Mouse (Mus musculus): ENCODE measurements around the gene Dscaml1. TPM values are rescaled to one million over a fixed set of nuclear protein-coding genes. Genes with fewer than 3 reads are reported as not detected.

Dscaml1 gene
- polyA plus RNA-seq, 1 experiment from 2014 or later = 0.17 TPM

DNA sequence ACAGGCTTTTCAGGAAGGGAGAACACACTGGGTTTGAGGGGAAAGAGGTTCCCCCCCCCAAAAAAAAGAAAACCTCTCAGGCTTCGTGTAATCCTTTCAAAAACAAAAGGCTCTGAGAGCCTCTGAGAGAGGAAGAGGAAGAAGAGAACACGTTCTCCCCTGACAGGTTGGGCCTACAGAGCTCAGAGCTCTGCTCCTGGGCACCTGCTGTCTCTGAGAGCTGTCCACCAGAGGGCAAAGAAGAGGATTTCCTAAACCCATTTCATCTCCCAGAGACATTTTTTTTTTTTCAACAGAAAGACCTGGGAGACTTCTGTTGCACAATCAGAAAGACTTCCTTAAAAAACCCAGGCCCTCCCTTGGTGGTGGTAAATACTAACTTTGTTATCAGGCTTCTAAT lies 267.8 kb downstream of the Dscaml1 start:
- Histone ChIP-seq H3K9me3 (ENCODE audit: control insufficient read depth, low read length) (no peaks in the 10 kb centered on the region), H3K4me2 (replicated peaks; ENCODE audit: low read depth) (no peak overlapping the region), H3K4me3 (ENCODE audit: low read depth, low read length) (no peak overlapping the region), H3K27ac (replicated peaks) (no peak overlapping the region), H3K27me3 (ENCODE audit: control insufficient read depth, insufficient read depth, low read length) (no peaks in the 10 kb centered on the region), H3K36me3 (ENCODE audit: control insufficient read depth, insufficient read depth, low read length) (no peaks in the 10 kb centered on the region), H3K9ac (ENCODE audit: low read length) (no peak overlapping the region), H3K4me1 (replicated peaks; ENCODE audit: control insufficient read depth, insufficient read depth) (no peaks in the 10 kb centered on the region)
- DNase-seq (ENCODE audit: low spot score) = no peak
- 33% methylated on average over 2 of the region's 2 CpGs for WGBS
- no peak for TF ChIP-seq EP300 (optimal IDR thresholded peaks at IDR 0.05)
- TF ChIP-seq CTCF (IDR thresholded peaks at IDR 0.05; ENCODE audit: low read depth) = no peak
- ATAC-seq (ENCODE audit: low FRiP score, low TSS enrichment) = no peak

DNA sequence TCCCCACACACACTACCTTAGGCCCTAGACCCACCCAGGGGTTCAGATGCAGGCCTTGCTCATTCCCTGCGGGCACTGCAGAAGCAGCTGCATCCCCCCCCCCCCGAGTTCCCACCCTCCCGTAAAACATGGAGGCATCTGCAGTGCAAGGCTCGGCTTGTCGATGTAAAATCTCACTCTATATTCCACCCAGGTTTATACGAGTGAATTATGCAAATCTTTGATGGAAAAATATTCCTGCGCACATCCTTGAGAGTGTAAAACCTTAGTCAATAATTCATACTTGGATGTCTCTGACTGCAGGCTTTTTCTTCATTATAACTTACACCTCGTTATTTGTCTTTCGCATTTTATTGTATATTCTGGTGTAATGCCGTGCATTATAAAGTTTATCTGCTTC lies 272.7 kb downstream of the Dscaml1 start:
- H3K9me3 ChIP-seq (ENCODE audit: control insufficient read depth, low read length) = no peaks in the 10 kb centered on the region
- H3K4me1 ChIP-seq (replicated peaks; ENCODE audit: control insufficient read depth, insufficient read depth) = no peaks in the 10 kb centered on the region
- no peak overlapping the region for H3K9ac ChIP-seq (ENCODE audit: low read length)
- H3K27ac ChIP-seq (replicated peaks) = no peak overlapping the region
- no peak for TF ChIP-seq CTCF (IDR thresholded peaks at IDR 0.05; ENCODE audit: low read depth)
- no peak for TF ChIP-seq EP300 (optimal IDR thresholded peaks at IDR 0.05)
- no peak overlapping the region for H3K4me3 ChIP-seq (ENCODE audit: low read depth, low read length)
- no peak for DNase-seq (ENCODE audit: low spot score)
- no peaks in the 10 kb centered on the region for H3K36me3 ChIP-seq (ENCODE audit: control insufficient read depth, insufficient read depth, low read length)
- 75% methylated on average over 10 of the region's 10 CpGs for WGBS
- no peak for ATAC-seq (ENCODE audit: low FRiP score, low TSS enrichment)
- no peak overlapping the region for H3K4me2 ChIP-seq (replicated peaks; ENCODE audit: low read depth)
- H3K27me3 ChIP-seq (ENCODE audit: control insufficient read depth, insufficient read depth, low read length) = no peaks in the 10 kb centered on the region

- H3K27me3 ChIP-seq (ENCODE audit: control insufficient read depth, insufficient read depth, low read length) = no peaks in the 10 kb centered on the region
- no peak overlapping the region for H3K27ac ChIP-seq (replicated peaks)
- no peaks in the 10 kb centered on the region for H3K36me3 ChIP-seq (ENCODE audit: control insufficient read depth, insufficient read depth, low read length)
- H3K4me1 ChIP-seq (replicated peaks; ENCODE audit: control insufficient read depth, insufficient read depth) = no peaks in the 10 kb centered on the region
- no peak for DNase-seq (ENCODE audit: low spot score)
- ATAC-seq (ENCODE audit: low FRiP score, low TSS enrichment) = no peak
- no peaks in the 10 kb centered on the region for H3K9me3 ChIP-seq (ENCODE audit: control insufficient read depth, low read length)
- no peak overlapping the region for H3K4me3 ChIP-seq (ENCODE audit: low read depth, low read length)
- 85% methylated on average over 3 of the region's 3 CpGs for WGBS
- no peak overlapping the region for H3K9ac ChIP-seq (ENCODE audit: low read length)
- H3K4me2 ChIP-seq (replicated peaks; ENCODE audit: low read depth) = no peak overlapping the region
- TF ChIP-seq CTCF (IDR thresholded peaks at IDR 0.05; ENCODE audit: low read depth) (no peak), EP300 (optimal IDR thresholded peaks at IDR 0.05) (no peak)
Measured at GRCm38 (mm10) chr9:45703236-45703635, 276.8 kb downstream of the Dscaml1 start.

DNA sequence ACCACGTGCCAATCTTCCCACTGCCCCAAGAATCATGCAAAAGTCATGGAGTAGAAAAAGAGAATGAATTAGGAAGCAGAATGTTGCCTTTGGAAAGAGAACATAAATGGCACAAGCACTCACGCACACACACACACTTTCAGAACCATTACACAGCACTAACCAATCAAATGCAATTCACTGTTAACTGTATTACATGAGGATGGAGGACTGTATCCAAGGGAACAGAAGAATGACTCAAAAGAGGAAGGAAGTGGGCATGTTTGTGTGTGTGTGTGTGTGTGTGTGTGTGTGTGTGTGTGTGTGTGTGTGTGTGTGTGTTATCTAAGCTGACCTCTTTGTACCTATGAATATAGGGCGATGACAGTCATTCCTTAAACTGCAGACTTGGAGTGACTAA lies 278.0 kb downstream of the Dscaml1 start:
- WGBS = 67% methylated on average over 3 of the region's 3 CpGs

GRCm38 (mm10) chr9:45710300-45710699 lies 283.9 kb downstream of the Dscaml1 start:
- ATAC-seq (ENCODE audit: low FRiP score, low TSS enrichment) (no peak), DNase-seq (ENCODE audit: low spot score) (peak; percentile 23)
- Histone ChIP-seq H3K4me1 (replicated peaks; ENCODE audit: control insufficient read depth, insufficient read depth) (no peaks in the 10 kb centered on the region), H3K36me3 (ENCODE audit: control insufficient read depth, insufficient read depth, low read length) (no peaks in the 10 kb centered on the region), H3K4me3 (ENCODE audit: low read depth, low read length) (no peak overlapping the region), H3K9ac (ENCODE audit: low read length) (no peak overlapping the region), H3K9me3 (ENCODE audit: control insufficient read depth, low read length) (no peaks in the 10 kb centered on the region), H3K4me2 (replicated peaks; ENCODE audit: low read depth) (no peak overlapping the region), H3K27ac (replicated peaks) (no peak overlapping the region), H3K27me3 (ENCODE audit: control insufficient read depth, insufficient read depth, low read length) (no peaks in the 10 kb centered on the region)
- TF ChIP-seq CTCF (IDR thresholded peaks at IDR 0.05; ENCODE audit: low read depth) (no peak), EP300 (optimal IDR thresholded peaks at IDR 0.05) (no peak)
- 58% methylated on average over 11 of the region's 11 CpGs for WGBS

More for the DNA sequence above, 278.0 kb downstream of the Dscaml1 start:
- Histone ChIP-seq H3K9me3 (ENCODE audit: control insufficient read depth, low read length) (no peaks in the 10 kb centered on the region), H3K9ac (ENCODE audit: low read length) (no peak overlapping the region), H3K36me3 (ENCODE audit: control insufficient read depth, insufficient read depth, low read length) (no peaks in the 10 kb centered on the region), H3K4me2 (replicated peaks; ENCODE audit: low read depth) (no peak overlapping the region), H3K27ac (replicated peaks) (no peak overlapping the region), H3K4me3 (ENCODE audit: low read depth, low read length) (no peak overlapping the region), H3K4me1 (replicated peaks; ENCODE audit: control insufficient read depth, insufficient read depth) (no peaks in the 10 kb centered on the region), H3K27me3 (ENCODE audit: control insufficient read depth, insufficient read depth, low read length) (no peaks in the 10 kb centered on the region)
- no peak for ATAC-seq (ENCODE audit: low FRiP score, low TSS enrichment)
- no peak for DNase-seq (ENCODE audit: low spot score)
- no peak for TF ChIP-seq EP300 (optimal IDR thresholded peaks at IDR 0.05)
- TF ChIP-seq CTCF (IDR thresholded peaks at IDR 0.05; ENCODE audit: low read depth) = no peak

DNA sequence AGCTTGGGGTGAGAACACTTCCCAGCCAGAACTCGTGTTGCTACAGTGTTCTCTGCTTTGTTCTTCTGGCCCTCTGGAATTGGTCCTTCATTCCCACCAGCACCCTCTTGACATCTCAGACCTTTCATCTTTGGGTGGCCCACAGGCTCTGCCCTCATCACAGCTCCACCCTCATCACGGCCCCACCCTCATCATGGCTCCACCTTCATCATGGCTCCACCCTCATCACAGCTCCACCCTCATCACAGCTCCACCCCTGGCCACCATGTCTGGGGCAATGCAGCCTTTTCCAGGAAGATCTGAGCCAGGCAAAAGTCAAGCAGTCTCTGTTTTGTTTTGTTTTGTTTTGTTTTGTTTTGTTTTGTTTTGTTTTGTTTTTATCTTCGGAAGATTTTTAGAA lies 289.0 kb downstream of the Dscaml1 start:
- H3K27me3 ChIP-seq (ENCODE audit: control insufficient read depth, insufficient read depth, low read length) = no peaks in the 10 kb centered on the region
- no peak overlapping the region for H3K4me3 ChIP-seq (ENCODE audit: low read depth, low read length)
- H3K36me3 ChIP-seq (ENCODE audit: control insufficient read depth, insufficient read depth, low read length) = no peaks in the 10 kb centered on the region
- H3K4me1 ChIP-seq (replicated peaks; ENCODE audit: control insufficient read depth, insufficient read depth) = no peaks in the 10 kb centered on the region
- no peak for ATAC-seq (ENCODE audit: low FRiP score, low TSS enrichment)
- no peak overlapping the region for H3K9ac ChIP-seq (ENCODE audit: low read length)
- H3K4me2 ChIP-seq (replicated peaks; ENCODE audit: low read depth) = no peak overlapping the region
- no peak for DNase-seq (ENCODE audit: low spot score)
- WGBS = 58% methylated on average over 3 of the region's 3 CpGs
- TF ChIP-seq CTCF (IDR thresholded peaks at IDR 0.05; ENCODE audit: low read depth) = no peak
- TF ChIP-seq EP300 (optimal IDR thresholded peaks at IDR 0.05) = no peak
- no peaks in the 10 kb centered on the region for H3K9me3 ChIP-seq (ENCODE audit: control insufficient read depth, low read length)
- no peak overlapping the region for H3K27ac ChIP-seq (replicated peaks)
